In genomic region chr4:148500410-148500867, GRCm38 (mm10) we compare ENCODE assay signal across 13 mouse cellular contexts. TPM values are rescaled to one million over a fixed set of nuclear protein-coding genes. Genes with fewer than 3 reads are reported as not detected.
DNase-seq lines count a peak whose midpoint lies in the region; ATAC-seq and TF ChIP-seq lines count a peak whose summit lies in the region.
"Had no signal": no experiment of that assay in that cellular context is flagged by ENCODE, and none has a peak within 500 bp of the region (broad histone marks: within the 10 kb centered on the region; RNA-seq: fewer than 3 reads in every experiment).

Gene Angptl7 (minus strand): TSS chr4:148500460.

- no peak for TF ChIP-seq CTCF in midbrain, postnatal 0 days (IDR thresholded peaks at IDR 0.05)

- 67% methylated on average over 4 of the region's 4 CpGs for WGBS in midbrain, postnatal 0 days

- H3K4me3 ChIP-seq in midbrain, postnatal 0 days (ENCODE audit: low read depth, low read length): no peak within 1 kb of the TSS
- H3K4me3 ChIP-seq: megakaryocyte, embryonic 14.5 days had no signal

- intact Hi-C loops in heart, postnatal 10 days (cut with DNase I): no loop called here

- peaks cover 60% of the 10 kb centered on the region for H3K36me3 ChIP-seq in midbrain, postnatal 0 days (ENCODE audit: insufficient read depth, low read length)

- peak; percentile 55 for DNase-seq in kidney, adult 11 months
- DNase-seq in kidney, postnatal 10 days: no peak
- peak; percentile 67 for DNase-seq in gastrocnemius, postnatal 25 days
- DNase-seq in heart, postnatal 10 days: peak; percentile 21 to 35
- peak; percentile 56 for DNase-seq in skeletal muscle tissue, adult 2 months (ENCODE audit: low read depth, low spot score)
- no peak for DNase-seq in midbrain, postnatal 0 days (ENCODE audit: low spot score)
- no peak for DNase-seq in cerebellum, adult 9-11 months
- DNase-seq: adrenal gland, adult 8-10 months; spleen, adult 18-20 months; thymus, postnatal 25 days had no signal

- ATAC-seq in midbrain, postnatal 0 days (ENCODE audit: low FRiP score): no peak
- ATAC-seq: Patski had no signal

- H3K4me2 ChIP-seq in midbrain, postnatal 0 days (ENCODE audit: low read depth, low read length, poor library complexity, severe bottlenecking): no peak within 1 kb of the TSS
- H3K4me2 ChIP-seq: hindbrain, embryonic 14.5 days had no signal

- H3K27me3 ChIP-seq in midbrain, postnatal 0 days (ENCODE audit: insufficient read depth, low read length): no peaks in the 10 kb centered on the region
- H3K27me3 ChIP-seq: megakaryocyte, embryonic 14.5 days; Patski had no signal

- H3K27ac ChIP-seq in midbrain, postnatal 0 days (ENCODE audit: low read depth, low read length): no peak within 1 kb of the TSS
- H3K27ac ChIP-seq: hindbrain, embryonic 14.5 days had no signal

- H3K9me3 ChIP-seq in midbrain, postnatal 0 days (ENCODE audit: low read length): no peaks in the 10 kb centered on the region
- H3K9me3 ChIP-seq: megakaryocyte, embryonic 14.5 days had no signal

- no peaks in the 10 kb centered on the region for H3K4me1 ChIP-seq in midbrain, postnatal 0 days (ENCODE audit: insufficient read depth, low read length)

- H3K9ac ChIP-seq in midbrain, postnatal 0 days (replicated peaks; ENCODE audit: low read length, poor library complexity, severe bottlenecking): no peak within 1 kb of the TSS
- H3K9ac ChIP-seq: hindbrain, embryonic 14.5 days had no signal

RNA-seq across cellular contexts. Expression of gene Angptl7, which starts in this region (rescaled TPM):
- total RNA-seq in gastrocnemius, postnatal 25 days (2021): 10 to 100 TPM in 1 of 2 experiments, 1 to 10 TPM in 1; 9.4 to 22.7 TPM
- total RNA-seq in heart, postnatal 10 days (2021): 1 to 10 TPM; 3.3 to 4.8 TPM
- 0.09 and 0.11 TPM in 2 replicates for total RNA-seq in midbrain, postnatal 0 days (2014; rRNA removed)
- 0.25 and 0.36 TPM in 2 replicates for polyA plus RNA-seq in midbrain, postnatal 0 days (2015; fragmentation: Nextera tagmentation; extraction: Ambion mirVana)

Comparison
In these comparisons a context has a peak if more than half of its experiments do, and no peak if none do; other contexts are left out.
1. DNase-seq: peak in kidney, adult 11 months (single experiment), gastrocnemius, postnatal 25 days (single experiment), heart, postnatal 10 days (2 of 2) and skeletal muscle tissue, adult 2 months (single experiment); none in kidney, postnatal 10 days (single experiment), midbrain, postnatal 0 days (single experiment) and cerebellum, adult 9-11 months (single experiment).